Mouse (Mus musculus): ENCODE measurements around the gene Hip1r.

Gene Hip1r

GRCm38 (mm10) chr5:123993263-123994036 is 20.0 kb downstream of the Hip1r start:
- in situ Hi-C loops (cut with MboI; ENCODE audit: unreplicated experiment in 2 of 2) = loop anchor here (5.0 kb wide), 2 partner anchors 41 to 46 kb away; no protein-coding TSS in a partner anchor

- in situ Hi-C loops (cut with MboI; ENCODE audit: unreplicated experiment in 2 of 2) = loop anchor here (5.0 kb wide), 2 partner anchors 42 to 47 kb away; no protein-coding TSS in a partner anchor
Observed at GRCm38 (mm10) chr5:123994468-123994867, 21.0 kb downstream of the Hip1r start.

- in situ Hi-C loops (cut with MboI; ENCODE audit: unreplicated experiment in 2 of 2) = no loop called here
Observed at GRCm38 (mm10) chr5:123995388-123995787, 22.0 kb downstream of the Hip1r start.

GRCm38 (mm10) chr5:123996194-123996593 is 22.8 kb downstream of the Hip1r start:
- in situ Hi-C loops (cut with MboI; ENCODE audit: unreplicated experiment in 2 of 2) = no loop called here

GRCm38 (mm10) chr5:123996695-123997094 is 23.3 kb downstream of the Hip1r start:
- in situ Hi-C loops (cut with MboI; ENCODE audit: unreplicated experiment in 2 of 2) = no loop called here

GRCm38 (mm10) chr5:123997211-123997751 is 23.9 kb downstream of the Hip1r start:
- in situ Hi-C loops (cut with MboI; ENCODE audit: unreplicated experiment in 2 of 2) = no loop called here

GRCm38 (mm10) chr5:123997811-123998210 is 24.4 kb downstream of the Hip1r start:
- in situ Hi-C loops (cut with MboI; ENCODE audit: unreplicated experiment in 2 of 2) = no loop called here

GRCm38 (mm10) chr5:123998370-123998769 is 24.9 kb downstream of the Hip1r start:
- in situ Hi-C loops (cut with MboI; ENCODE audit: unreplicated experiment in 2 of 2) = no loop called here

GRCm38 (mm10) chr5:124000824-124001223 is 27.4 kb downstream of the Hip1r start:
- in situ Hi-C loops (cut with MboI; ENCODE audit: unreplicated experiment in 2 of 2) = loop anchor here (5.0 to 25.0 kb wide), 3 partner anchors 81 to 861 kb away; partner anchors contain the start of genes Ccdc92 (in 1 of the 2) and Zfp664 (in 1 of the 2)

- in situ Hi-C loops (cut with MboI; ENCODE audit: unreplicated experiment in 2 of 2) = loop anchor here (5.0 to 25.0 kb wide), 3 partner anchors 81 to 861 kb away; partner anchors contain the start of genes Ccdc92 (in 1 of the 2) and Zfp664 (in 1 of the 2)
Observed at GRCm38 (mm10) chr5:124001274-124001673, 27.8 kb downstream of the Hip1r start.

GRCm38 (mm10) chr5:124002876-124003275 is 29.4 kb downstream of the Hip1r start:
- in situ Hi-C loops (cut with MboI; ENCODE audit: unreplicated experiment in 2 of 2) = loop anchor here (5.0 to 25.0 kb wide), 3 partner anchors 79 to 859 kb away; partner anchors contain the start of genes Ccdc92 (in 1 of the 2) and Zfp664 (in 1 of the 2)

- in situ Hi-C loops (cut with MboI; ENCODE audit: unreplicated experiment in 2 of 2) = loop anchor here (5.0 to 25.0 kb wide), 3 partner anchors 79 to 859 kb away; partner anchors contain the start of genes Ccdc92 (in 1 of the 2) and Zfp664 (in 1 of the 2)
Observed at GRCm38 (mm10) chr5:124003375-124003774, 29.9 kb downstream of the Hip1r start.

- in situ Hi-C loops (cut with MboI; ENCODE audit: unreplicated experiment in 2 of 2) = loop anchor here (5.0 to 25.0 kb wide), 3 partner anchors 78 to 858 kb away; partner anchors contain the start of genes Ccdc92 (in 1 of the 2) and Zfp664 (in 1 of the 2)
Observed at GRCm38 (mm10) chr5:124004356-124005150, 31.1 kb downstream of the Hip1r start.

GRCm38 (mm10) chr5:124005151-124005500 is 31.7 kb downstream of the Hip1r start:
- in situ Hi-C loops (cut with MboI; ENCODE audit: unreplicated experiment in 2 of 2) = loop anchor here in 1 of 2 experiments (10.0 to 25.0 kb wide), 2 partner anchors 300 to 857 kb away; partner anchors contain the start of genes Ccdc92 and Zfp664

GRCm38 (mm10) chr5:124005591-124005990 is 32.2 kb downstream of the Hip1r start:
- in situ Hi-C loops (cut with MboI; ENCODE audit: unreplicated experiment in 2 of 2) = loop anchor here in 1 of 2 experiments (10.0 to 25.0 kb wide), 2 partner anchors 299 to 857 kb away; partner anchors contain the start of genes Ccdc92 and Zfp664

- in situ Hi-C loops (cut with MboI; ENCODE audit: unreplicated experiment in 2 of 2) = loop anchor here in 1 of 2 experiments (10.0 to 25.0 kb wide), 2 partner anchors 299 to 856 kb away; partner anchors contain the start of genes Ccdc92 and Zfp664
Observed at GRCm38 (mm10) chr5:124006082-124006873, 32.9 kb downstream of the Hip1r start.

- in situ Hi-C loops (cut with MboI; ENCODE audit: unreplicated experiment in 2 of 2) = loop anchor here in 1 of 2 experiments (10.0 to 25.0 kb wide), 2 partner anchors 298 to 855 kb away; partner anchors contain the start of genes Ccdc92 and Zfp664
Observed at GRCm38 (mm10) chr5:124006891-124007491, 33.6 kb downstream of the Hip1r start.

- in situ Hi-C loops (cut with MboI; ENCODE audit: unreplicated experiment in 2 of 2) = loop anchor here in 1 of 2 experiments (25.0 kb wide), 1 partner anchor 852 kb away; the partner anchor contains the start of genes Ccdc92 and Zfp664
Observed at GRCm38 (mm10) chr5:124010077-124010476, 36.6 kb downstream of the Hip1r start.
